In genomic region chr4:55533803-55534254, GRCm38 (mm10) we compare ENCODE assay signal across 8 mouse cellular contexts. TPM values are rescaled to one million over a fixed set of nuclear protein-coding genes. Genes with fewer than 3 reads are reported as not detected.
DNase-seq lines count a peak whose midpoint lies in the region; ATAC-seq and TF ChIP-seq lines count a peak whose summit lies in the region.

No protein-coding gene starts in this region.

- DNase-seq in thymus, postnatal 4 days = peak; percentile 35
- no peak for DNase-seq in thymus, postnatal 25 days
- peak; percentile 37 for DNase-seq in forebrain, embryonic 14.5 days (ENCODE audit: low spot score)
- DNase-seq in liver, embryonic 14.5 days (ENCODE audit: low read depth in 3 of 3, low spot score in 3 of 3) = no peak
- DNase-seq in cerebellum, adult 18-20 months = no peak
- DNase-seq in cerebellum, adult 8-10 months = no peak

- H3K9ac ChIP-seq in forebrain, embryonic 14.5 days (ENCODE audit: low read length) = peak overlapping the region; percentile 77
- peak overlapping the region; percentile 76 for H3K9ac ChIP-seq in hindbrain, embryonic 13.5 days
- H3K9ac ChIP-seq in liver, embryonic 14.5 days (replicated peaks) = no peak overlapping the region
- H3K9ac ChIP-seq in neural tube, embryonic 13.5 days = peak overlapping the region; percentile 81

- no peaks in the 10 kb centered on the region for H3K9me3 ChIP-seq in forebrain, embryonic 14.5 days (replicated peaks; ENCODE audit: control insufficient read depth, low read length)
- H3K9me3 ChIP-seq in hindbrain, embryonic 13.5 days = no peaks in the 10 kb centered on the region
- H3K9me3 ChIP-seq in liver, embryonic 14.5 days (ENCODE audit: control insufficient read depth, low read length) = no peaks in the 10 kb centered on the region
- H3K9me3 ChIP-seq in neural tube, embryonic 13.5 days = no peaks in the 10 kb centered on the region

- TF ChIP-seq EP300 in liver, embryonic 14.5 days (IDR thresholded peaks at IDR 0.05; ENCODE audit: low read depth) = no peak

- WGBS in forebrain, embryonic 14.5 days = 3% methylated on average over 23 of the region's 23 CpGs
- WGBS in hindbrain, embryonic 13.5 days = 2% methylated on average over 23 of the region's 23 CpGs
- WGBS in liver, embryonic 14.5 days (ENCODE audit: insufficient replicate concordance) = 7% methylated on average over 23 of the region's 23 CpGs
- 2% methylated on average over 23 of the region's 23 CpGs for WGBS in neural tube, embryonic 13.5 days

- H3K4me2 ChIP-seq in forebrain, embryonic 14.5 days (ENCODE audit: low read length) = peak overlapping the region; percentile 94
- H3K4me2 ChIP-seq in hindbrain, embryonic 13.5 days = peak overlapping the region; percentile 89
- H3K4me2 ChIP-seq in liver, embryonic 14.5 days (ENCODE audit: low read depth) = peak overlapping the region; percentile 66; the same call in 1 of the 2 replicates
- peak overlapping the region; percentile 93 for H3K4me2 ChIP-seq in neural tube, embryonic 13.5 days

- no peak overlapping the region for H3K27ac ChIP-seq in forebrain, embryonic 14.5 days (ENCODE audit: low read depth, low read length)
- H3K27ac ChIP-seq in hindbrain, embryonic 13.5 days = no peak overlapping the region
- H3K27ac ChIP-seq in liver, embryonic 14.5 days = no peak overlapping the region
- no peak overlapping the region for H3K27ac ChIP-seq in neural tube, embryonic 13.5 days (replicated peaks)

- H3K36me3 ChIP-seq in forebrain, embryonic 14.5 days (ENCODE audit: control insufficient read depth, insufficient read depth, low read length) = no peaks in the 10 kb centered on the region
- H3K36me3 ChIP-seq in hindbrain, embryonic 13.5 days = no peaks in the 10 kb centered on the region
- H3K36me3 ChIP-seq in liver, embryonic 14.5 days (replicated peaks; ENCODE audit: control insufficient read depth, insufficient read depth, low read depth) = no peaks in the 10 kb centered on the region
- no peaks in the 10 kb centered on the region for H3K36me3 ChIP-seq in neural tube, embryonic 13.5 days

- no peak for TF ChIP-seq CTCF in liver, embryonic 14.5 days (IDR thresholded peaks at IDR 0.05; ENCODE audit: low read depth)

- peaks cover 14% of the 10 kb centered on the region for H3K4me1 ChIP-seq in forebrain, embryonic 14.5 days (ENCODE audit: control insufficient read depth, insufficient read depth, low read length)
- peaks cover 35% of the 10 kb centered on the region for H3K4me1 ChIP-seq in hindbrain, embryonic 13.5 days (replicated peaks)
- H3K4me1 ChIP-seq in liver, embryonic 14.5 days (replicated peaks; ENCODE audit: control insufficient read depth in 2 of 2, insufficient read depth in 2 of 2, low read length in 1 of 2) = no peaks in the 10 kb centered on the region
- H3K4me1 ChIP-seq in neural tube, embryonic 13.5 days (replicated peaks) = peaks cover 34% of the 10 kb centered on the region

- peaks cover 17% of the 10 kb centered on the region for H3K27me3 ChIP-seq in forebrain, embryonic 14.5 days (replicated peaks; ENCODE audit: control insufficient read depth, insufficient read depth, low read length)
- peaks cover 52% of the 10 kb centered on the region for H3K27me3 ChIP-seq in hindbrain, embryonic 13.5 days
- H3K27me3 ChIP-seq in liver, embryonic 14.5 days (ENCODE audit: control insufficient read depth, insufficient read depth, low read length) = peaks cover 63% of the 10 kb centered on the region
- peaks cover 52% of the 10 kb centered on the region for H3K27me3 ChIP-seq in neural tube, embryonic 13.5 days

- H3K4me3 ChIP-seq in forebrain, embryonic 14.5 days (ENCODE audit: low read depth, low read length) = peak overlapping the region; percentile 56
- H3K4me3 ChIP-seq in hindbrain, embryonic 13.5 days = peak overlapping the region; percentile 56
- H3K4me3 ChIP-seq in liver, embryonic 14.5 days (ENCODE audit: insufficient read depth in 1 of 2, low read depth in 2 of 2, low read length in 2 of 2) = no peak overlapping the region; a peak in 1 of 4 replicates
- peak overlapping the region; percentile 59 for H3K4me3 ChIP-seq in neural tube, embryonic 13.5 days

- ATAC-seq in forebrain, embryonic 14.5 days = no peak
- ATAC-seq in hindbrain, embryonic 13.5 days (ENCODE audit: low FRiP score) = no peak
- no peak for ATAC-seq in liver, embryonic 14.5 days (ENCODE audit: insufficient read depth)
- ATAC-seq in neural tube, embryonic 13.5 days (ENCODE audit: low read depth) = no peak

RNA-seq across cellular contexts. Expression of gene Klf4, which starts 1.6 kb away (rescaled TPM):
- 1.3 and 1.9 TPM in 2 replicates for polyA plus RNA-seq in forebrain, embryonic 14.5 days (2014; fragmentation: Nextera tagmentation; extraction: Ambion mirVana)
- 2.3 and 2.7 TPM in 2 replicates for polyA plus RNA-seq in hindbrain, embryonic 13.5 days (2015; fragmentation: Nextera tagmentation; extraction: Ambion mirVana)
- 0.53 and 0.96 TPM in 2 replicates for polyA plus RNA-seq in liver, embryonic 14.5 days (2012; rRNA removed)
- 0.43 and 0.56 TPM in 2 replicates for polyA plus RNA-seq in liver, embryonic 14.5 days (2014; fragmentation: Nextera tagmentation; extraction: Ambion mirVana)
- 2.7 and 3.9 TPM in 2 replicates for polyA plus RNA-seq in neural tube, embryonic 13.5 days (2015; fragmentation: Nextera tagmentation; extraction: Ambion mirVana)

Comparison
In these comparisons a context has a peak if more than half of its experiments do, and no peak if none do; other contexts are left out.
1. DNase-seq: peak in thymus, postnatal 4 days (single experiment) and forebrain, embryonic 14.5 days (single experiment); none in thymus, postnatal 25 days (single experiment), liver, embryonic 14.5 days (0 of 3), cerebellum, adult 18-20 months (0 of 2) and cerebellum, adult 8-10 months (single experiment).
2. H3K4me3 ChIP-seq: peak in forebrain, embryonic 14.5 days (single experiment), hindbrain, embryonic 13.5 days (single experiment) and neural tube, embryonic 13.5 days (single experiment); none in liver, embryonic 14.5 days (0 of 2).
3. Peak in every context shown above with its lines, with median percentiles within 50 percentile points of each other: H3K4me2 ChIP-seq.